Mouse (Mus musculus): ENCODE results near the gene Fkbp5. TPM values are rescaled to one million over a fixed set of nuclear protein-coding genes. Genes with fewer than 3 reads are reported as not detected.

The Fkbp5 gene
- polyA plus RNA-seq, 1 experiment: 48.6 TPM

- no peak overlapping the region for H3K4me3 ChIP-seq (replicated peaks; ENCODE audit: control insufficient read depth, low read depth, low read length)
- no peak overlapping the region for H3K27ac ChIP-seq (ENCODE audit: control insufficient read depth, insufficient read depth, low read depth, low read length, poor library complexity)
- no peaks in the 10 kb centered on the region for H3K4me1 ChIP-seq (ENCODE audit: control insufficient read depth, insufficient read depth, low read length)
- 61% methylated on average over 7 of the region's 7 CpGs for WGBS
- TF ChIP-seq CTCF (IDR thresholded peaks at IDR 0.05; ENCODE audit: control insufficient read depth, insufficient read depth, low read length) (no peak), POLR2A (IDR thresholded peaks at IDR 0.05; ENCODE audit: borderline replicate concordance, control insufficient read depth, low read depth, low read length) (no peak)
Measured at GRCm38 (mm10) chr17:28394994-28395393, 122.3 kb downstream of the Fkbp5 start.

- H3K4me1 ChIP-seq (ENCODE audit: control insufficient read depth, insufficient read depth, low read length): no peaks in the 10 kb centered on the region
- H3K27ac ChIP-seq (ENCODE audit: control insufficient read depth, insufficient read depth, low read depth, low read length, poor library complexity): no peak overlapping the region
- 76% methylated on average over 15 of the region's 15 CpGs for WGBS
- no peak for TF ChIP-seq POLR2A (IDR thresholded peaks at IDR 0.05; ENCODE audit: borderline replicate concordance, control insufficient read depth, low read depth, low read length)
- no peak for TF ChIP-seq CTCF (IDR thresholded peaks at IDR 0.05; ENCODE audit: control insufficient read depth, insufficient read depth, low read length)
- H3K4me3 ChIP-seq (replicated peaks; ENCODE audit: control insufficient read depth, low read depth, low read length): no peak overlapping the region
Measured at GRCm38 (mm10) chr17:28394051-28394765, 123.1 kb downstream of the Fkbp5 start.

GRCm38 (mm10) chr17:28391568-28392432, 125.5 kb downstream of the Fkbp5 start:
- H3K4me3 ChIP-seq (replicated peaks; ENCODE audit: control insufficient read depth, low read depth, low read length): no peak overlapping the region
- WGBS: 2% methylated on average over 21 of the region's 25 CpGs
- no peaks in the 10 kb centered on the region for H3K4me1 ChIP-seq (ENCODE audit: control insufficient read depth, insufficient read depth, low read length)
- TF ChIP-seq POLR2A (IDR thresholded peaks at IDR 0.05; ENCODE audit: borderline replicate concordance, control insufficient read depth, low read depth, low read length): no peak
- no peak for TF ChIP-seq CTCF (IDR thresholded peaks at IDR 0.05; ENCODE audit: control insufficient read depth, insufficient read depth, low read length)
- H3K27ac ChIP-seq (ENCODE audit: control insufficient read depth, insufficient read depth, low read depth, low read length, poor library complexity): no peak overlapping the region

- Histone ChIP-seq H3K4me3 (replicated peaks; ENCODE audit: control insufficient read depth, low read depth, low read length) (no peak overlapping the region), H3K27ac (ENCODE audit: control insufficient read depth, insufficient read depth, low read depth, low read length, poor library complexity) (no peak overlapping the region), H3K4me1 (ENCODE audit: control insufficient read depth, insufficient read depth, low read length) (no peaks in the 10 kb centered on the region)
- TF ChIP-seq POLR2A (IDR thresholded peaks at IDR 0.05; ENCODE audit: borderline replicate concordance, control insufficient read depth, low read depth, low read length): no peak
- no peak for TF ChIP-seq CTCF (IDR thresholded peaks at IDR 0.05; ENCODE audit: control insufficient read depth, insufficient read depth, low read length)
- 73% methylated on average over 3 of the region's 3 CpGs for WGBS
Measured at GRCm38 (mm10) chr17:28388534-28388933, 128.8 kb downstream of the Fkbp5 start.

- TF ChIP-seq CTCF (IDR thresholded peaks at IDR 0.05; ENCODE audit: control insufficient read depth, insufficient read depth, low read length) (peak; percentile 92), POLR2A (IDR thresholded peaks at IDR 0.05; ENCODE audit: borderline replicate concordance, control insufficient read depth, low read depth, low read length) (no peak)
- 17% methylated on average over 23 of the region's 23 CpGs for WGBS
- Histone ChIP-seq H3K4me1 (ENCODE audit: control insufficient read depth, insufficient read depth, low read length) (no peaks in the 10 kb centered on the region), H3K27ac (ENCODE audit: control insufficient read depth, insufficient read depth, low read depth, low read length, poor library complexity) (no peak overlapping the region), H3K4me3 (replicated peaks; ENCODE audit: control insufficient read depth, low read depth, low read length) (no peak overlapping the region)
Measured at GRCm38 (mm10) chr17:28386150-28386905, 131.0 kb downstream of the Fkbp5 start.

- H3K4me3 ChIP-seq (replicated peaks; ENCODE audit: control insufficient read depth, low read depth, low read length): no peak overlapping the region
- 84% methylated on average over 4 of the region's 4 CpGs for WGBS
- H3K27ac ChIP-seq (ENCODE audit: control insufficient read depth, insufficient read depth, low read depth, low read length, poor library complexity): no peak overlapping the region
- TF ChIP-seq POLR2A (IDR thresholded peaks at IDR 0.05; ENCODE audit: borderline replicate concordance, control insufficient read depth, low read depth, low read length) (no peak), CTCF (IDR thresholded peaks at IDR 0.05; ENCODE audit: control insufficient read depth, insufficient read depth, low read length) (no peak)
- H3K4me1 ChIP-seq (ENCODE audit: control insufficient read depth, insufficient read depth, low read length): no peaks in the 10 kb centered on the region
Measured at GRCm38 (mm10) chr17:28384298-28384697, 133.0 kb downstream of the Fkbp5 start.

- 34% methylated on average over 6 of the region's 6 CpGs for WGBS
- Histone ChIP-seq H3K27ac (ENCODE audit: control insufficient read depth, insufficient read depth, low read depth, low read length, poor library complexity) (no peak overlapping the region), H3K4me3 (replicated peaks; ENCODE audit: control insufficient read depth, low read depth, low read length) (no peak overlapping the region), H3K4me1 (ENCODE audit: control insufficient read depth, insufficient read depth, low read length) (no peaks in the 10 kb centered on the region)
- TF ChIP-seq POLR2A (IDR thresholded peaks at IDR 0.05; ENCODE audit: borderline replicate concordance, control insufficient read depth, low read depth, low read length) (no peak), CTCF (IDR thresholded peaks at IDR 0.05; ENCODE audit: control insufficient read depth, insufficient read depth, low read length) (no peak)
Measured at GRCm38 (mm10) chr17:28380255-28380654, 137.1 kb downstream of the Fkbp5 start.
